In genomic region chr5:140045453-140045852, GRCm38 (mm10) we compare ENCODE assay signal across 25 mouse cellular contexts.
DNase-seq lines count a peak whose midpoint lies in the region; ATAC-seq and TF ChIP-seq lines count a peak whose summit lies in the region.
"Had no signal": no experiment of that assay in that cellular context is flagged by ENCODE, and none has a peak within 500 bp of the region (broad histone marks: within the 10 kb centered on the region; RNA-seq: fewer than 3 reads in every experiment).

No protein-coding gene starts in this region.

- H3K4me1 ChIP-seq in liver, embryonic 13.5 days (replicated peaks): peaks cover 20% of the 10 kb centered on the region
- H3K4me1 ChIP-seq in liver, embryonic 11.5 days (replicated peaks; ENCODE audit: control insufficient read depth, insufficient read depth, low read length): peaks cover 6% of the 10 kb centered on the region; the same call in 1 of the 2 replicates
- H3K4me1 ChIP-seq in intestine, postnatal 0 days (replicated peaks; ENCODE audit: control insufficient read depth, insufficient read depth, low read length): 0 out of 2 replicates have a peak, but pooled peaks cover 3% of the 10 kb centered on the region
- H3K4me1 ChIP-seq in stomach, postnatal 0 days (replicated peaks; ENCODE audit: control insufficient read depth, insufficient read depth): no peaks in the 10 kb centered on the region

- no peaks in the 10 kb centered on the region for H3K9me3 ChIP-seq in liver, embryonic 13.5 days (replicated peaks)
- no peaks in the 10 kb centered on the region for H3K9me3 ChIP-seq in liver, embryonic 11.5 days (ENCODE audit: control insufficient read depth, low read length)
- H3K9me3 ChIP-seq in intestine, postnatal 0 days (ENCODE audit: control insufficient read depth): no peaks in the 10 kb centered on the region
- H3K9me3 ChIP-seq in stomach, postnatal 0 days (ENCODE audit: control insufficient read depth, low read length): no peaks in the 10 kb centered on the region
- H3K9me3 ChIP-seq: embryonic facial prominence, embryonic 10.5 days; embryonic facial prominence, embryonic 12.5 days; forebrain, embryonic 13.5 days; forebrain, embryonic 15.5 days; G1E had no signal

- peak overlapping the region; percentile 3; the same call in 1 of the 2 replicates for H3K27ac ChIP-seq in liver, embryonic 13.5 days
- no peak overlapping the region for H3K27ac ChIP-seq in liver, embryonic 11.5 days (ENCODE audit: low read depth, low read length)
- no peak overlapping the region for H3K27ac ChIP-seq in intestine, postnatal 0 days (ENCODE audit: low read depth, low read length)
- H3K27ac ChIP-seq in stomach, postnatal 0 days (replicated peaks): 0 out of 2 replicates have a peak overlapping the region, but pooled peaks have one; percentile 18
- H3K27ac ChIP-seq: embryonic facial prominence, embryonic 10.5 days; embryonic facial prominence, embryonic 12.5 days; forebrain, embryonic 13.5 days; forebrain, embryonic 15.5 days had no signal

- H3K9ac ChIP-seq in liver, embryonic 13.5 days: no peak overlapping the region
- H3K9ac ChIP-seq in liver, embryonic 11.5 days (ENCODE audit: low read depth, low read length): no peak overlapping the region
- no peak overlapping the region for H3K9ac ChIP-seq in intestine, postnatal 0 days (ENCODE audit: low read depth, low read length)
- no peak overlapping the region for H3K9ac ChIP-seq in stomach, postnatal 0 days (ENCODE audit: low read length)
- H3K9ac ChIP-seq: embryonic facial prominence, embryonic 12.5 days; forebrain, embryonic 13.5 days; forebrain, embryonic 15.5 days; forebrain, postnatal 0 days had no signal

- no peak for DNase-seq in liver, embryonic 13.5 days
- no peak for DNase-seq in liver, embryonic 11.5 days (ENCODE audit: low spot score)
- no peak for DNase-seq in stomach, postnatal 0 days (ENCODE audit: low spot score)
- DNase-seq in embryo, embryonic 10 days (ENCODE audit: low spot score): no peak
- no peak for DNase-seq in embryo, embryonic 10.5 days (ENCODE audit: low spot score)
- DNase-seq: adrenal gland, adult 8-10 months; adrenal gland, postnatal 14 days; adrenal gland, postnatal 36 days; B cell, adult 2 months; cerebellum, adult 11-12 months; cerebellum, adult 2 months; cerebellum, adult 9-10 months; cerebellum, postnatal 10 days; cerebellum, postnatal 25 days; forebrain, postnatal 0 days had no signal

- TF ChIP-seq CTCF in intestine, postnatal 0 days (IDR thresholded peaks at IDR 0.05; ENCODE audit: low read depth): no peak
- TF ChIP-seq CTCF in stomach, postnatal 0 days (IDR thresholded peaks at IDR 0.05; ENCODE audit: low read depth): no peak

- H3K27me3 ChIP-seq in liver, embryonic 13.5 days: no peaks in the 10 kb centered on the region
- no peaks in the 10 kb centered on the region for H3K27me3 ChIP-seq in liver, embryonic 11.5 days (replicated peaks; ENCODE audit: control insufficient read depth, insufficient read depth, low read length)
- H3K27me3 ChIP-seq in intestine, postnatal 0 days (replicated peaks; ENCODE audit: control insufficient read depth, insufficient read depth, low read length): no peaks in the 10 kb centered on the region
- H3K27me3 ChIP-seq in stomach, postnatal 0 days (ENCODE audit: control insufficient read depth, insufficient read depth, low read length): no peaks in the 10 kb centered on the region
- H3K27me3 ChIP-seq: CH12.LX; embryonic facial prominence, embryonic 12.5 days; forebrain, embryonic 13.5 days; forebrain, embryonic 15.5 days; Patski had no signal

- 71% methylated on average over 2 of the region's 2 CpGs for WGBS in liver, embryonic 13.5 days (ENCODE audit: insufficient replicate concordance)
- 90% methylated on average over 2 of the region's 2 CpGs for WGBS in liver, embryonic 11.5 days
- WGBS in intestine, postnatal 0 days: 76% methylated on average over 2 of the region's 2 CpGs
- 75% methylated on average over 2 of the region's 2 CpGs for WGBS in stomach, postnatal 0 days

- no peak for TF ChIP-seq EP300 in stomach, postnatal 0 days (optimal IDR thresholded peaks at IDR 0.05)

- H3K4me3 ChIP-seq in liver, embryonic 13.5 days (replicated peaks): no peak overlapping the region
- no peak overlapping the region for H3K4me3 ChIP-seq in liver, embryonic 11.5 days (ENCODE audit: low read depth, low read length)
- H3K4me3 ChIP-seq in intestine, postnatal 0 days (ENCODE audit: low read depth, low read length): no peak overlapping the region
- H3K4me3 ChIP-seq in stomach, postnatal 0 days (ENCODE audit: low read depth, low read length): no peak overlapping the region
- H3K4me3 ChIP-seq: embryonic facial prominence, embryonic 10.5 days; embryonic facial prominence, embryonic 12.5 days; forebrain, embryonic 13.5 days; forebrain, embryonic 15.5 days had no signal

- no peak overlapping the region for H3K4me2 ChIP-seq in liver, embryonic 13.5 days
- no peak overlapping the region for H3K4me2 ChIP-seq in liver, embryonic 11.5 days
- H3K4me2 ChIP-seq in intestine, postnatal 0 days (replicated peaks; ENCODE audit: low read depth): no peak overlapping the region
- H3K4me2 ChIP-seq in stomach, postnatal 0 days (replicated peaks; ENCODE audit: low read depth): no peak overlapping the region
- H3K4me2 ChIP-seq: embryonic facial prominence, embryonic 12.5 days; forebrain, embryonic 13.5 days; forebrain, embryonic 15.5 days had no signal

- H3K36me3 ChIP-seq in liver, embryonic 13.5 days: peaks cover 8% of the 10 kb centered on the region; the same call in 1 of the 2 replicates
- no peaks in the 10 kb centered on the region for H3K36me3 ChIP-seq in liver, embryonic 11.5 days (ENCODE audit: control insufficient read depth, insufficient read depth, low read length)
- no peaks in the 10 kb centered on the region for H3K36me3 ChIP-seq in intestine, postnatal 0 days (ENCODE audit: control insufficient read depth, insufficient read depth)
- H3K36me3 ChIP-seq in stomach, postnatal 0 days (ENCODE audit: control insufficient read depth, insufficient read depth, low read length): no peaks in the 10 kb centered on the region
- H3K36me3 ChIP-seq: embryonic facial prominence, embryonic 12.5 days; forebrain, embryonic 15.5 days had no signal

- ATAC-seq in liver, embryonic 13.5 days (ENCODE audit: low read depth): no peak
- no peak for ATAC-seq in liver, embryonic 11.5 days (replicated peaks; ENCODE audit: low FRiP score)
- 0 out of 2 replicates have a peak, but pooled peaks have one; percentile 39 for ATAC-seq in intestine, postnatal 0 days
- ATAC-seq in stomach, postnatal 0 days (ENCODE audit: low FRiP score, low TSS enrichment): peak; percentile 55; the same call in 1 of the 2 replicates
- ATAC-seq: activated CD4-positive, CD25-positive, alpha-beta regulatory T cell, adult 4 months; CD4-positive, CD25-positive, alpha-beta regulatory T cell, adult 4 months; forebrain, embryonic 13.5 days; forebrain, embryonic 15.5 days; forebrain, postnatal 0 days; Patski had no signal

Comparison
In these comparisons a context has a peak if more than half of its experiments do, and no peak if none do; other contexts are left out.
1. H3K27ac ChIP-seq: peak in liver, embryonic 13.5 days (single experiment) and stomach, postnatal 0 days (single experiment); none in liver, embryonic 11.5 days (single experiment) and intestine, postnatal 0 days (single experiment).
2. ATAC-seq: peak in intestine, postnatal 0 days (single experiment) and stomach, postnatal 0 days (single experiment); none in liver, embryonic 13.5 days (single experiment) and liver, embryonic 11.5 days (single experiment).